Mouse (Mus musculus) embryonic stem cell, embryonic (primary cell): ENCODE data around the gene Ppil2.

Experiments used
- CTCF ChIA-PET, 4 experiments: fragments of 300-600 bp in 2 of 4; fragments of 350-600 bp in 2 of 4; sonication (Branson Sonifier 250); formaldehyde crosslinking; loops; one replicate each; lab custom pipeline; 2022; ENCODE audit warnings: inconsistent platforms in 2 of 4; lab: Charles Lee
- POLR2A ChIA-PET, 4 experiments: fragments of 300-600 bp in 2 of 4; fragments of 350-600 bp in 2 of 4; sonication (Branson Sonifier 250); formaldehyde crosslinking; loops; one replicate each; lab custom pipeline; 2022; ENCODE audit warnings: antibody characterized with exemption in 4 of 4, inconsistent platforms in 1 of 4; lab: Charles Lee

The Ppil2 gene

DNA sequence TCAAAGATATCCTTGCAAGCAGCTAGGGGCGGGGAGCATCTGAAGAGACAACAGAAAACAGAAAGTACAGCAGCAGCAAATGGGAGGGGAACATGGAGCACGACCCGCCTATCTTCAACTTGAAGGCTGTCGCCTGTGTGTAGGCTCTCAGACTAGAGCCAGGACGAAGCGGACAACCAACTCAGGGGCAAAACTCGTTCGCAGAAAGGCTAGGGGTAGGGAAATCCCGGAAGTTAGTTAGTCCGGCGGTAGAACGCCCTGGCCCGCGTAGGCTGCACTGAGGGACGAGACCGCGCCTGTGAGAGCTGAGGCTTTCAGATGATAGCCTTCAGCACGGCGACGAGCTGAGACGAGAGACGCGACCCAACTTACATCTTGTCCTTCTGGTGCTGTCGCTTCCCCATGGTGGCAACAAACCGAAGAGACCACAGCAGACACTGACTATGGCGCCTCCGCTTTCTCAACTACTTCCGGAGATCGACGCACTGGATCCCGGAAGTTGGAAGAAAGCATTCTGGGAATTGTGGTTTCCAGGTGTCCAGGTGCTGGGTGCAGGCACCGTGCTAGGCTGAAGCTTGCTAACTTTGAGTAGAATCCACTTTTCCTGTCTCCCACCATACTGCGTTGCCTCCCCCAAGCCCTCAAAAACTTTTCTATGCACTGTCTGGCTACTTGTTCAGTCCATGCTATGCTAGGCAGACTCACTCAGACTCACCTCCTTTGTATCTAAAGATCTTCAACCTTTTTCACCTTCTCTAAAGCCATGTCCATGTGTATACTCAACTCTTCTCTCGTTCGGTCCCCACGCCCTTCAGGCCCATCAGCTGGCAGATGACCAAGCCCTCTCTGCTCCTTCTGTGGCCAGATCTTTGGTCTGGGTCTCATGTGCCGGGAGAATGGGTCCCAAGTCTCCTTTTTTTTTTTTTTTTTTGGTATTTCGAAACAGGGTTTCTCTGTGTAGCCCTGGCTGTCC, at the start of gene Ppil2:
TSS of gene Ppil2 (minus strand) at position 487 of the 973 bp plus-strand sequence.
- CTCF ChIA-PET, result interaction anchor here in 2 of 4 experiments (0.5 to 1.4 kb wide), 2 partner anchors 11 to 20 kb away, joined by 3 to 6 read pairs; no protein-coding TSS in a partner anchor
- POLR2A ChIA-PET, result interaction anchor here (0.6 to 9.1 kb wide), 37 partner anchors 9 to 340 kb away, joined by 3 to 67 read pairs (median 3); partner anchors contain the start of genes Sdf2l1 (in 3 of the 4), 2610318N02Rik (in 2 of the 4), Ydjc (in 2 of the 4) and Ccdc116 (in 1 of the 4)

- ChIA-PET CTCF (interaction anchor here in 2 of 4 experiments (1.3 to 1.8 kb wide), 2 partner anchors 22 to 117 kb away, joined by 3 to 7 read pairs; partner anchors contain the start of gene Sdf2l1 (in 1 of the 2)), POLR2A (interaction anchor here in 2 of 4 experiments (1.2 to 3.5 kb wide), 9 partner anchors 10 to 97 kb away, joined by 3 to 13 read pairs (median 6); partner anchors contain the start of genes Sdf2l1 (in 1 of the 2) and Ydjc (in 1 of the 2))
Measured at GRCm38 (mm10) chr16:17154346-17154745, 43.3 kb upstream of the Ppil2 start.

DNA sequence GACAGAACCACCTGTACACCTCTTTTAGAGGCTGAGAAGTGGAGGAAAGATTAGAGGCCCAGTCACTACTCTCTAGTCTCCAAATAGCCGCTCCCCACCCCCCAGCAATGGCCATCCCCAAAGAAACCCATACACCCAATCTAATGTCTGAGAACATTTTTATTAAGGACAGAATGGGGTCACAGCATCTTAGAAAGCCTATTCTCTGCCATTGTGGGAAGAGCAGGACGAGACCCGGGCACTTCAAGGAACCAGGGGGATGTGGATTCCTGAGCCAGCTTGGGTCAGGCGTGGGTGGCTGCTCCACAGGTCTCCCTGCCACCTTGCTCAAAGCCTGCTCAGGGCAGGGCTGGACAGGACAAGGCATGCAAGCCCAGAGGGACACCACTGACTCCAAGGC, 40.8 kb upstream of the Ppil2 start:
- ChIA-PET CTCF (interaction anchor here in 2 of 4 experiments (0.8 to 1.8 kb wide), 2 partner anchors 8 to 57 kb away, joined by 3 to 4 read pairs; no protein-coding TSS in a partner anchor), POLR2A (interaction anchor here in 2 of 4 experiments (0.7 to 4.1 kb wide), 9 partner anchors 16 to 44 kb away, joined by 3 to 15 read pairs (median 7); partner anchors contain the start of genes 2610318N02Rik (in 2 of the 2) and Sdf2l1 (in 1 of the 2))

GRCm38 (mm10) chr16:17150520-17151258, 39.6 kb upstream of the Ppil2 start:
- ChIA-PET CTCF (interaction anchor here in 1 of 4 experiments (0.8 kb wide), 1 partner anchor 19 kb away, joined by 3 read pairs; the partner anchor contains the start of gene Sdf2l1), POLR2A (interaction anchor here in 3 of 4 experiments (0.6 to 4.1 kb wide), 9 partner anchors 12 to 372 kb away, joined by 3 to 15 read pairs (median 6); partner anchors contain the start of genes 2610318N02Rik (in 2 of the 3) and Sdf2l1 (in 1 of the 3))

GRCm38 (mm10) chr16:17148084-17148483, 37.0 kb upstream of the Ppil2 start:
- ChIA-PET POLR2A (interaction anchor here (0.5 to 10.2 kb wide), 44 partner anchors 9 to 413 kb away, joined by 3 to 124 read pairs (median 4); partner anchors contain the start of genes Sdf2l1 (in 4 of the 4), 2610318N02Rik (in 3 of the 4), Lrrc74b (in 1 of the 4) and Rimbp3 (in 1 of the 4)), CTCF (interaction anchor here in 3 of 4 experiments (0.6 to 2.6 kb wide), 21 partner anchors 9 to 843 kb away, joined by 3 to 30 read pairs (median 4); partner anchors contain the start of genes Sdf2l1 (in 2 of the 3), Tmem191c (in 2 of the 3), 2610318N02Rik (in 1 of the 3) and Rimbp3 (in 1 of the 3))

GRCm38 (mm10) chr16:17147391-17147929, 36.4 kb upstream of the Ppil2 start:
- ChIA-PET CTCF (interaction anchor here in 3 of 4 experiments (0.6 to 2.6 kb wide), 27 partner anchors 10 to 842 kb away, joined by 3 to 30 read pairs (median 4); partner anchors contain the start of genes Sdf2l1 (in 2 of the 3), Tmem191c (in 2 of the 3), 2610318N02Rik (in 1 of the 3) and Gm20518 (in 1 of the 3)), POLR2A (interaction anchor here (0.6 to 10.2 kb wide), 47 partner anchors 10 to 845 kb away, joined by 3 to 124 read pairs (median 4); partner anchors contain the start of genes Sdf2l1 (in 4 of the 4), 2610318N02Rik (in 3 of the 4), Lrrc74b (in 1 of the 4) and Ppil2 (in 1 of the 4))

DNA sequence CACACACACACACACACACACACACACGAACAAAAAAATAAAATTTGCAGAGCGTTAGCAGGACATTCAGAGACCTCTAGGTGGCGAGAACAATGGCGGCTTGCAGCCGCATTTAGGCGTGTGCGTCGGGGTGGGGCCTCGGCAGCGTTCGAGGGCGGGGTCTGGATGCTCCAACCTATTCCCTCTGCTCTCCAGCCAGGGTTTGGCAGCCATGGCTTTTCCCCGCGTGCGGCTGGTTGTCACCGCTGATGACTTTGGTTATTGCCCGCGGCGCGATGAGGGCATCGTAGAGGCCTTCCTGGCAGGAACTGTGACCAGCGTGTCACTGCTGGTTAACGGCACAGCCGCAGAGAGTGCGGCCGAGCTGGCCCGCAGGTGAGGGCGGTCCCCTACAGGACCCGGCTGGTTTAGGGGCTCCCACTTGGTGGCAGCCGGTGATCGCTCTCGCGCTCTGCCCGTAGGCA, 35.7 kb upstream of the Ppil2 start, which contains the start of gene Ccdc116:
TSS of gene Ccdc116 (minus strand) at position 458 of the 464 bp plus-strand sequence.
- ChIA-PET CTCF (interaction anchor here in 3 of 4 experiments (0.6 to 2.6 kb wide), 12 partner anchors 15 to 745 kb away, joined by 3 to 30 read pairs (median 6); partner anchors contain the start of genes Tmem191c (in 2 of the 3), 2610318N02Rik (in 1 of the 3), Gm20518 (in 1 of the 3) and Sdf2l1 (in 1 of the 3)), POLR2A (interaction anchor here in 3 of 4 experiments (0.6 to 10.2 kb wide), 22 partner anchors 10 to 844 kb away, joined by 3 to 124 read pairs (median 6); partner anchors contain the start of genes 2610318N02Rik (in 2 of the 3), Sdf2l1 (in 2 of the 3), Ppil2 (in 1 of the 3) and Yars2 (in 1 of the 3))

DNA sequence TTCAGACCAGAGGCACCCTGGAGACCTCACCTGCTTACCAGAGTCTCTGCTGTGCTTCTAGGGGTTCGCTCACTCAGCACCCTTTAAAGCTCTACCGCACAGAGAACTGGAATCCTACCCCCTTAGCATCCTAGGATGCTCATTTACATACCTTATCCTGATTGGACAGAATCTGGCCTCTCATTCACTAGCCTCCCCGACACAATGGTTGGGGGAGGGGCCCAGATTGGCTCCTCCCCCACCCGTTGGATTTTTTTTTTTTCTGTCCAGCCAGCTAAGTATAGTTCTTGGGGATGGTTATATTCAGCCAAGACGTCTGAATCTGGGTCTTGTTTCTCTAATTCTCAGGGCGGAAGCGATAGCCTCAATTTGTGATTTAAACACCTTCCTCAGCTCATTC, 33.3 kb upstream of the Ppil2 start, which contains the start of gene Ydjc:
TSS of gene Ydjc (plus strand) at position 283 of the 400 bp plus-strand sequence.
- CTCF ChIA-PET, result interaction anchor here (0.6 to 1.7 kb wide), 11 partner anchors 9 to 132 kb away, joined by 3 to 12 read pairs (median 5); partner anchors contain the start of genes Sdf2l1 (in 3 of the 4), 2610318N02Rik (in 1 of the 4), Rimbp3 (in 1 of the 4) and Ypel1 (in 1 of the 4)
- POLR2A ChIA-PET, result interaction anchor here (0.6 to 10.2 kb wide), 24 partner anchors 8 to 470 kb away, joined by 3 to 124 read pairs (median 4); partner anchors contain the start of genes Sdf2l1 (in 3 of the 4), 2610318N02Rik (in 2 of the 4), Hic2 (in 1 of the 4) and Ppil2 (in 1 of the 4)

GRCm38 (mm10) chr16:17137355-17137754, 26.3 kb upstream of the Ppil2 start:
- ChIA-PET POLR2A (interaction anchor here in 2 of 4 experiments (0.7 to 11.5 kb wide), 4 partner anchors 12 to 36 kb away, joined by 3 to 81 read pairs (median 3); partner anchors contain the start of gene 2610318N02Rik (in 2 of the 2)), CTCF (interaction anchor here in 1 of 4 experiments (0.6 kb wide), 2 partner anchors 295 to 381 kb away, joined by 3 read pairs; no protein-coding TSS in a partner anchor)

- CTCF ChIA-PET, result interaction anchor here in 3 of 4 experiments (0.6 to 2.7 kb wide), 20 partner anchors 9 to 425 kb away, joined by 3 to 30 read pairs (median 5); partner anchors contain the start of genes Ccdc116 (in 1 of the 3) and Ydjc (in 1 of the 3)
- POLR2A ChIA-PET, result interaction anchor here (0.6 to 11.5 kb wide), 74 partner anchors 8 to 473 kb away, joined by 3 to 124 read pairs (median 5); partner anchors contain the start of genes Ydjc (in 4 of the 4), 2610318N02Rik (in 2 of the 4), Ccdc116 (in 2 of the 4) and Hic2 (in 2 of the 4)
Measured at GRCm38 (mm10) chr16:17132906-17133200, 21.8 kb upstream of the Ppil2 start.

- ChIA-PET CTCF (interaction anchor here (0.6 to 2.9 kb wide), 39 partner anchors 9 to 425 kb away, joined by 3 to 30 read pairs (median 4); partner anchors contain the start of genes Ydjc (in 3 of the 4), Ccdc116 (in 1 of the 4), Ppil2 (in 1 of the 4) and Rimbp3 (in 1 of the 4)), POLR2A (interaction anchor here (0.6 to 11.5 kb wide), 96 partner anchors 9 to 536 kb away, joined by 3 to 124 read pairs (median 4); partner anchors contain the start of genes Ydjc (in 4 of the 4), Ccdc116 (in 2 of the 4), Hic2 (in 2 of the 4) and Ppil2 (in 2 of the 4))
Measured at GRCm38 (mm10) chr16:17132089-17132905, 21.2 kb upstream of the Ppil2 start, which contains the start of gene Sdf2l1. TSS of gene Sdf2l1 (minus strand) at chr16:17132383.

GRCm38 (mm10) chr16:17131191-17132088, 20.4 kb upstream of the Ppil2 start:
- CTCF ChIA-PET, result interaction anchor here (0.5 to 2.9 kb wide), 39 partner anchors 8 to 426 kb away, joined by 3 to 30 read pairs (median 4); partner anchors contain the start of genes Ydjc (in 3 of the 4), Ccdc116 (in 1 of the 4), Ppil2 (in 1 of the 4) and Rimbp3 (in 1 of the 4)
- POLR2A ChIA-PET, result interaction anchor here (0.6 to 11.5 kb wide), 86 partner anchors 8 to 535 kb away, joined by 3 to 124 read pairs (median 5); partner anchors contain the start of genes Ydjc (in 3 of the 4), Ccdc116 (in 2 of the 4), Ppil2 (in 2 of the 4) and 2610318N02Rik (in 1 of the 4)

DNA sequence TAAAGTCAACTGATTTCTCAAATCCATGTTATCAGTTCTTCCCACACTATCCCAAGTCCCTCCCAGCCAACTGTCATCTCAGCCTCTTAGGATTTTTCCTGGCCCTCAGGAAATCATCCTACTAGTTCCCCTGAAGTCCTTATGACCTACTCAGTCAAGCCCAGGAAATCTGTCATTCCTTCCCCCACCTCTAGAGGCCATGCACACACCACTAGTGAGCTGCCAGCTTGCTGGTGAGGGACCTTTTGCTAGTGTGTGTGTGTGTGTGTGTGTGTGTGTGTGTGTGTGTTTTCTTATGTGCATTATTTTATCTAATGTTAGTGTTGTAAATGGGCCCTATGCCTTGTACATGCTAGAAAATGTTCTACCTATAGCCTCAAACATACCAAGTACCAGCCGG, 16.2 kb upstream of the Ppil2 start:
- CTCF ChIA-PET, result interaction anchor here in 3 of 4 experiments (0.6 to 1.6 kb wide), 14 partner anchors 19 to 413 kb away, joined by 3 to 9 read pairs (median 4); no protein-coding TSS in a partner anchor
- POLR2A ChIA-PET, result interaction anchor here in 2 of 4 experiments (0.5 to 1.5 kb wide), 8 partner anchors 11 to 149 kb away, joined by 3 to 6 read pairs (median 4); partner anchors contain the start of genes Ppil2 (in 1 of the 2), Tmem191c (in 1 of the 2) and Ydjc (in 1 of the 2)
